Mouse (Mus musculus) ES-E14 (cell line): Measurements from ENCODE around the gene Gnas. TPM values are rescaled to one million over a fixed set of nuclear protein-coding genes. Genes with fewer than 3 reads are reported as not detected.

ENCODE experiments used
- DNase-seq: peaks from one replicate; pipeline ENCODE4 v3.0.0-alpha.2; 2013; ENCODE audit warnings: low read depth, low spot score
- H3K27ac ChIP-seq: 2 replicates; pipeline ENCODE4 v1.5.1; 2012; ENCODE audit warnings: low read depth, mild to moderate bottlenecking, low read length, moderate library complexity, mixed read lengths; ENCODE audit not compliant: poor library complexity, insufficient read depth, severe bottlenecking
- H3K36me3 ChIP-seq: 2 replicates; pipeline ENCODE4 v1.6.1; 2012; ENCODE audit warnings: mild to moderate bottlenecking, low read length, moderate library complexity, mixed read lengths; ENCODE audit not compliant: control insufficient read depth, poor library complexity, insufficient read depth, severe bottlenecking
- H3K4me1 ChIP-seq, 2 experiments: fragments of 150-350 bp in 1 of 2; sonication (generic) in 1 of 2; 2 replicates each; pipeline ENCODE4 v1.6.1; 2012; ENCODE audit warnings: low read length in 2 of 2, mild to moderate bottlenecking in 1 of 2, mixed read lengths in 1 of 2; ENCODE audit not compliant: control insufficient read depth in 2 of 2, insufficient read depth in 2 of 2, poor library complexity in 1 of 2
- H3K4me3 ChIP-seq, 2 experiments: fragments of 150-350 bp in 1 of 2; sonication (generic) in 1 of 2; 2 replicates each; pipeline ENCODE4 v1.5.1; 2012; ENCODE audit warnings: low read length in 2 of 2, low read depth in 1 of 2, mild to moderate bottlenecking in 1 of 2, mixed read lengths in 1 of 2; ENCODE audit not compliant: insufficient read depth in 1 of 2, poor library complexity in 1 of 2, severe bottlenecking in 1 of 2
- H3K9ac ChIP-seq: 2 replicates; pipeline ENCODE4 v1.6.1; 2012; ENCODE audit warnings: low read depth, mild to moderate bottlenecking, low read length, mixed read lengths; ENCODE audit not compliant: poor library complexity, insufficient read depth, severe bottlenecking
- H3K9me3 ChIP-seq: fragments of 150-350 bp; sonication (generic); 2 replicates; pipeline ENCODE4 v1.6.1; 2012; ENCODE audit warnings: low read depth, mild to moderate bottlenecking, low read length; ENCODE audit not compliant: control insufficient read depth, insufficient read depth
- CHD2 ChIP-seq: IDR thresholded peaks from 2 replicates; pipeline ENCODE4 v1.6.1; 2014; ENCODE audit warnings: mild to moderate bottlenecking, low read depth, low read length, inconsistent platforms
- HCFC1 ChIP-seq: IDR thresholded peaks from 2 replicates; pipeline ENCODE4 v1.6.1; 2012; ENCODE audit warnings: low read length, inconsistent platforms, borderline replicate concordance; ENCODE audit not compliant: insufficient read depth
- MAFK ChIP-seq: IDR thresholded peaks from 2 replicates; pipeline ENCODE4 v1.6.1; 2014; ENCODE audit warnings: mild to moderate bottlenecking, low read depth, low read length, inconsistent platforms; ENCODE audit not compliant: insufficient read depth
- ZC3H11A ChIP-seq: IDR thresholded peaks from 2 replicates; pipeline ENCODE4 v1.6.1; 2012; ENCODE audit warnings: low read depth, mild to moderate bottlenecking, inconsistent platforms, low read length, borderline replicate concordance
- ZNF384 ChIP-seq: IDR thresholded peaks from 2 replicates; pipeline ENCODE4 v1.6.1; 2012; ENCODE audit warnings: low read depth, low read length, inconsistent platforms
- in situ Hi-C, 2 experiments: fragments of 600-800 bp; cut with MboI; formaldehyde crosslinking; loops; one replicate each; pipeline ENCODE4 v1.15.1; 2025; ENCODE audit warnings: low sequenced_read_pairs in 2 of 2, inconsistent platforms in 1 of 2; ENCODE audit not compliant: unreplicated experiment in 2 of 2
- total RNA-seq: library from RNA; depleted of rRNA; stranded (reverse); fragments of 300-350 nt; gene quantifications from 2 replicates; pipeline ENCODE4 v1.2.3, GENCODE M21; 2012

Gene Gnas
- total RNA-seq, 1 experiment = 202 TPM

DNA sequence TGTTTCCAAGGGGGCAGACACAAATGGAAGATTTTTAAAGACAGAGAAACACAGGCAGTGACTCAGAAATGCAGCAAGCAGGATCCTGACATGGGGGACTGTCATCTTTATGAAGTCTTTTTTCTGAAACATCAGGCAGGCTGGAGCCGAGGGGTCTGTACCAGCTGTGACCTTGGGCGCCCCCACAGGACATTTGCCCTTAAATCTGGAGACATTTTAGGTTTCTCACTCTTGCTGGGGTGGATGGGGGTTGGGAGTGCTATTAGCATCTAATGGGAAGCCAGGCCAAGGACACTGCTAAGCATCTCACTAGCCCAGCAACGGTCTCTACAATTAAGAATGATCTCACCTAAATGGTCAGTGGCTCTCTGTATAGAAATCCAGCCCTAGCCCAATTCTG lies 24.1 kb upstream of the Gnas start:
- in situ Hi-C loops = no loop called here

DNA sequence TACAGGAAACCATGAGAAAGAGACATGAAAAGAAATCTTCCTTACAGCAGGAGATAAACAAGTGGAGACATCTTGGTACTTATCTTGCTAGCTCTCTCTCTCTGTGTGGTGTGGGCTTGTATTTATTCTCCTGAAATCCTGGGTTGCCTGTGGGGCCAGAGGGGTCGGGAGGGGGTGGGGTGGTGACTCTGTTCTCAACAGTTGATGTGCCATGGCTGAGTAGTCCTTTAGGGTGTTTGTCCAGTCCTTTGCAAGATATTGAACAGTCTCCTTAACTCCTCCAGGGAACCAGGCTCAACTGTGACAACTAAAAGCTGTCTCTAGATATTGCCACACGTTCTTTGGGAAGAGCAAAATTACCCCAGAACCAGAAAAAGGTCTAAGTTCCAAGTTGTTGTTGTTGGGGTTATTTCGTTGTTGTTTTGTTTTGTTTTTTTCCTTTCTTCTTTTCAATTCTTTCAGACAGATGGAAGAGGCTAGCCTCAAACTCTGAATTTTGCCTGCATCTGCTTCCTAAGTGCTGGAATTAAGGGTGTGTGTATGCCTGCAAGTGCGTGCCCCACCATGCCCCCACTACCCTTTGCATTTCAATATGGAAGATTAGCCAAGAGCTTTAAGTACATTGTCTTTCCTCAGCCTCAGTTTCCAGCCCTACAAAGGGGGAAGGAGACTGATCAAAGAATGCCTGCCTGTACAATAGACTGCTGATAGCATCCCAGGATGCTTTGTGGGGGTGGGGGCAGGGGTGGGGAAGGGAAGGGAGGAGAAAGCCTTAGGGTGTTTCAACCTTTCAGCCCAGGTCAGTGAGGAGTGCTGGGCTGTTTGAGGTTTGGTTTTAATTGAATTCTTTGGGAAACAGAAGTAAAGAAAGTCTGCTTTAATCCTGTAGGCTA lies 23.0 kb upstream of the Gnas start:
- peaks cover 28 to 55% of the 10 kb centered on the region in 2 experiments for H3K4me1 ChIP-seq
- DNase-seq = peak; percentile 83
- peak overlapping the region; percentile 97; the same call in 1 of the 2 replicates for H3K27ac ChIP-seq
- H3K9me3 ChIP-seq = no peaks in the 10 kb centered on the region
- in situ Hi-C loops = no loop called here
- H3K4me3 ChIP-seq = peak overlapping the region in 1 of 2 experiments; percentile 6; a peak in 2 of 4 replicates
- no peak for TF ChIP-seq HCFC1
- TF ChIP-seq CHD2 = peak; percentile 71; the same call in 1 of the 2 replicates
- TF ChIP-seq ZC3H11A = no peak
- TF ChIP-seq ZNF384 = no peak
- TF ChIP-seq MAFK = no peak
- H3K36me3 ChIP-seq = no peaks in the 10 kb centered on the region
- H3K9ac ChIP-seq = no peak overlapping the region

More for the DNA sequence above, 24.1 kb upstream of the Gnas start:
- Histone ChIP-seq H3K36me3 (no peaks in the 10 kb centered on the region), H3K9ac (no peak overlapping the region), H3K4me1 (peaks cover 30 to 65% of the 10 kb centered on the region in 2 experiments), H3K27ac (peak overlapping the region; percentile 89; the same call in 1 of the 2 replicates), H3K9me3 (no peaks in the 10 kb centered on the region), H3K4me3 (no peak overlapping the region)
- DNase-seq = no peak
- TF ChIP-seq CHD2 (no peak), HCFC1 (no peak), MAFK (no peak), ZNF384 (no peak), ZC3H11A (no peak)

DNA sequence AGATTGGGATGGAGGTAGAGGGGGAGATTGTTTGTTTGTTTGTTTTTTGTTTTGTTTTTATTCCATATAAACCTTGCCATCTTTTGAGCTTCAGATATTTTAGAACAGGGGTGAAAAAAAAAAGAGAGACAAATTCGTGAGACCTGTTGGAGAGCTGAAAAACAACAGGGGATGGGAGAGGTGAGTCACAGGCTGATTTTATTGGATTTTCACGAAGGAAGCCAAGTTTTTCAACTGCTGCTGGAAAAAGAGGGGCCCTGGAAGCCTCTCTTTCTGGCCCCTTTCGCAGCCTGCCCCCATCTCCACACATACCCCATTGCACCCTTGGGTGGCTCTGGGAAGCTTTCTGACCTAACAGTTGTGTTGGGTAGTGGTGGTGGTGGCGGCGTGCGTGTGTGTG lies 22.3 kb upstream of the Gnas start:
- Histone ChIP-seq H3K4me1 (peaks cover 28 to 49% of the 10 kb centered on the region in 2 experiments), H3K9ac (peak overlapping the region; percentile 70), H3K27ac (peak overlapping the region; percentile 97), H3K9me3 (no peaks in the 10 kb centered on the region), H3K4me3 (peak overlapping the region in 1 of 2 experiments; percentile 33; a peak in 3 of 4 replicates), H3K36me3 (no peaks in the 10 kb centered on the region)
- no peak for TF ChIP-seq CHD2
- no peak for TF ChIP-seq MAFK
- no peak for TF ChIP-seq HCFC1
- TF ChIP-seq ZNF384 = no peak
- no peak for TF ChIP-seq ZC3H11A
- in situ Hi-C loops = no loop called here
- DNase-seq = no peak

DNA sequence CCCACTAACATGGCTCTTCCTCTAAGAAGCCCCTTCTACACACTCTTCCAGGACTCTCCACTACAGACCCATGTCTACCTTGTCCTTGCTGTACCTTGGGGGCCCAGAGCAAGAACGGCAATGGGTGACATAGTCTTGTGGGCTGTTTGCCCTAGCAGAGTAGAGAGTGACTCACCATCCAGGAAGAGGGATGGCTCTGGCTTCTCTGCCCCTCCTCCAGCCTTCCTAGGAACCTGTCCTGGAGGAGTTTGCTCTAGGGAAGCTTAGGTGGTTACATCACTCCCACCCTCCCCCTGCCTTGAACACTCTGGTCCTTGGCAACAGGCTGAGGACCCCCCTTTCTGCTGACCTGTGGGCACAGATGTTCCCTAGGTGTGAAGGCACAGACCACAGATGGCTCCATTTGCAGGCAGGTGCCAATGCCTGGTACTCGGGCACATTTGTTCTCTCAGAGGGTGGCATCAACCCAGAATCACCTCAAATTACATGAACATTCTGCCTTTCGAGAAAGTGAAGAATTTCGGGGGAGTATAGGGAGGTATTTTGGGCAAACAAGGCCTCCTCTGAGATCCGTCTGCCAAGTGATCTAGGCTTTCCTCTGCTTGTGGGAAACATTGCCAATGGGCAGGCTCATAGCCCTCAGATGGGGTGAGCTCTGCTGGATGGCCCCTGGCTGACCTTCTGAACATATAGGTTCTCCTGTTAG lies 20.9 kb upstream of the Gnas start:
- no peak for TF ChIP-seq HCFC1
- TF ChIP-seq ZC3H11A = no peak
- no peak for TF ChIP-seq MAFK
- no peak for TF ChIP-seq ZNF384
- no peak for TF ChIP-seq CHD2
- in situ Hi-C loops = no loop called here

More for the DNA sequence above, 20.9 kb upstream of the Gnas start:
- Histone ChIP-seq H3K4me3 (no peak overlapping the region), H3K27ac (no peak overlapping the region; the same call in 1 of the 2 replicates), H3K4me1 (peaks cover 24 to 38% of the 10 kb centered on the region in 2 experiments), H3K36me3 (peaks cover 12% of the 10 kb centered on the region), H3K9me3 (no peaks in the 10 kb centered on the region), H3K9ac (no peak overlapping the region)
- DNase-seq = no peak
